Mouse (Mus musculus) kidney, postnatal 14 days (tissue): ENCODE data around the gene Olfr96.
"Not testable (repeated sequence)": the region's sequence is repeated elsewhere in the genome, so short reads cannot be mapped to it uniquely, and the experiment has no call there.

Source experiments
- DNase-seq: peaks from one replicate; pipeline ENCODE4 v3.0.0; 2022; ENCODE audit warnings: mixed read lengths

Olfr96 gene

DNA sequence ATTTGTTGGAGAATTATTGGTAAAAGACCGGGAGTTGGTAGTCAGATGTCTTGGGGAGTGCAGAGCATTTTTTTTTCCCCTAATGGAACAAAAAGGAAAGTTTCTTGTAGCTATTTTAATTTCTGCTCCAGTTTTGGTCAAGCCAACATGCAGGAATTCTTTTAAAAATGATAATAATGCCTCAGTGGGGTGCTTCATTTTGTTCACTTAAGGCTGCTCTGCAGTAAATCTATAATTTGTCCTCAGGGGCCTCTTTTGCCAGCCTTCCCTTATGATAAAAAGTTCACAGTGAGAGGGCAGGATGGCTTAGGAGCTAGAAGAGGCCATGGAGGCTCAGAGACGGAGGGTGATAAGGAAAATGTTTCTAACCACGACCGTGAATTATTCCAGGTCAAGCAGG, at the start of gene Olfr96:
Gene Olfr96 (plus strand): TSS at position 301 of the 400 bp plus-strand sequence.
- no peak for DNase-seq

DNA sequence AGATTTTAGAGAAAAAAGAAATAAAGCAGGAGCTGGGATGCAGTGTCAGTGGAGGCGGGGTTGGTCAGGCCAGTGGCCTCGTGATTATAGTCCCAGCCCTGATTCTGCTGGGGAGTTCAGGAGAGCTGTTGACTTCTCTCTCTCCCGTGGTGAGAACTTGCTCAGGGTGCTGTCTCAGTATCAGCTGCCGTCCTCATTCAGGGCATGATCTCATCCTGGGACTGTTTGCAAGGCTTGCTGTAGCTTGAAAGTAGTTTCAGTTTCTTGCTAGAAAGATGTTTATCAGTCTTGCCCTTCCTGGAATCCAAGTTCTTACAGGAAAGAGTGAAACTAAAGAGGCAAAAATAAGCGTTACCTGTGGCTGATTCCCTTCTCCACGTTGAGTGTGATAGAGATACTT, 34.5 kb upstream of the Olfr96 start:
- no peak for DNase-seq

GRCm38 (mm10) chr17:37190711-37191110, 29.2 kb upstream of the Olfr96 start:
- DNase-seq, result peak; percentile 77

DNA sequence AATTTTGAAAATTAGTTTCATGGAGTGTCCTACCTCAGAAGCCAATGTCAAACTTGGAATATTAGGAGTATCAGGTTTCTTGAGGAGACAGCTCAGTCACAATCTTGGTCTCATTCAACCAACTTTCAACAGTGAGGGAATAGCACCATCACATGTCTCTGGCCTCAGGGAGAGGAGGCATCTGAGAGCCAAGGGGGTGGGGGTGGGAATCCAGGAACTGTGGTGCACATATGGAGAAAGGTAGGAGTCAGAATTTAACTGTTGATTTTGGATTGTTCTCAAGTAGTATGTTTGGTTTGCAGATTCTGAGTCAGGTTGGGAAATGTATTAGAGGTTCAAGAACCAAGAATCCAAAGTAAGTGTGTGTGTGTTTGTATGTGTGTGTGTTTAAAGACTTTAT, 26.9 kb upstream of the Olfr96 start:
- no peak for DNase-seq

DNA sequence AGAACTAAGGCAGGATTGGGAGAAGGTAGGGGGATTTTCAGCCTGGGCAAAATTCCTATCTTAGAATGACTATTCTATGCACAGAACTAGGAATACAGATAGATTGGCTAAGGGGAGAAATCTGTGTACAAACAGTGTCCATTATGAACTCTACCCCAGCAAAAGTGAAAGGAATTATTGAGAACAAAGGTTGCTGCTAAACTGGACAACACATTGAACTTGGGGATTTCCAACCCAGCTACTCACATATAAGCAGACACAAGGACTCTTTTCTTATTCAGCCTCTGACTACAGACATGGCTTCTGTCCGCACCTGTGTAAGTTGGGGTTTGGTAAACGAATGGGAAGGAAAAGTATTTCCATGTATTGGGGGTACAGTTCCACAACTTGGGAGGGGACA, 26.3 kb upstream of the Olfr96 start, which contains the start of gene Ubd:
Gene Ubd (plus strand): TSS at position 237 of the 400 bp plus-strand sequence.
- DNase-seq, result no peak

- no peak for DNase-seq
Measured at GRCm38 (mm10) chr17:37194782-37195181, 25.2 kb upstream of the Olfr96 start.

DNA sequence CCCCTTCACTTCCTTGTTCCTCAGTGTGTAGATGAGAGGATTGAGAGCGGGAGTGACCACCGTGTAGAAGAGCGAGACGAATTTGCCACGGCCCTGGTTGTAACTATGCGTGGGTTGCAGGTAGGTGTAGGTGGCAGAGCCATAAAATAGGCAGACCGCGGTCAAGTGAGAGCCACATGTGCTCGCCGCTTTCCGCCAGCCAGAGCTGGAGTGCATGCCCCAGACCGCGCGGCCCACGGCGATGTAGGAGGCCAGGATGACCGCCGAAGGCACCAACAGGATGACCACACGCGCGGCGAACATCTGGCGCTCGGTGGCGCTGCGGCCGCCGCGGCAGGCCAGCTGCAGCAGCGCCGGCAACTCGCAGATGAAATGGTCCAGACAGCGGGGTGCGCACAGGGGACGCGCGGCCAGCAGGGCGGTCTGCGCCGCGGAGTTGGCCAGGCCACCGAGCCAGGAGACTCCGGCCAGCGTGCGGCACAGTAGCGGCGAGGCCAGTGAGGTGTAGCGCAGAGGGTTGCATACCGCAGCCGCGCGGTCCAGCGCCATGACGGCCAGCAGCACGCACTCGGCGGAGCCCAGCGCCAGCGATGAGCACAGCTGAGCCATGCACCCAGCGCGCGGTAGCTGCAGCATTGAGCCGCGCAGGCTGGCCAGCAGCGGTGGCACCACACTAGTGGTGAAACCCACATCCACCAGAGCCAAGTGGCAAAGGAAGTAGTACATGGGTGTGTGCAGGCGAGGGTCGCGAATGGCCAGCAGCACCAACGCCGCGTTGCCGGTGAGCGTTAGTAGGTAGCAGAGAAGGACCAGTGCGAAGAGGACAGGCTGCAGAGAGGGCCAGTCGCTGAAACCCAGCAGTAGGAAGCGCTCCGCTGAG, 22.9 kb upstream of the Olfr96 start:
- peak; percentile 14 for DNase-seq

DNA sequence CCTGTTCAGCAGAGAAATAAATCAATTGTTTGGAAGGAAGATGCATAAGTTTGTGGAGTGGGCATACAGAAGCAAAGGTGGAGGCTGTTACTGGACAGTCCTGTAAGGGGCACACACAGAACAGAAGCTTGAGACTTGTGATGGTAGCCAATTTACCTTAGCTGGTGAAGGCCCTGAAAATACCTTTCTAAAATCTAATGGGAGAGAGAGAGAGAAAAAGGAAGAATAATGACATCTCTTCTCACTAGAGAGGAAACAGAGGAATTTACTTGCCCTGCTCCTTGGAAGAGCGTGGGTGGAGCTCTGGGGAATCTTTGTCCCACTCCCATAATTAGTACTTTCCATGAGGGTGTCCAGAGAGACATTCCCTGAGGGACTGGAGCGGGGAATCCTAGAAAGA, 19.1 kb upstream of the Olfr96 start, which contains the start of gene Olfr94:
Gene Olfr94 (minus strand): TSS at position 101 of the 400 bp plus-strand sequence.
- no peak for DNase-seq

DNA sequence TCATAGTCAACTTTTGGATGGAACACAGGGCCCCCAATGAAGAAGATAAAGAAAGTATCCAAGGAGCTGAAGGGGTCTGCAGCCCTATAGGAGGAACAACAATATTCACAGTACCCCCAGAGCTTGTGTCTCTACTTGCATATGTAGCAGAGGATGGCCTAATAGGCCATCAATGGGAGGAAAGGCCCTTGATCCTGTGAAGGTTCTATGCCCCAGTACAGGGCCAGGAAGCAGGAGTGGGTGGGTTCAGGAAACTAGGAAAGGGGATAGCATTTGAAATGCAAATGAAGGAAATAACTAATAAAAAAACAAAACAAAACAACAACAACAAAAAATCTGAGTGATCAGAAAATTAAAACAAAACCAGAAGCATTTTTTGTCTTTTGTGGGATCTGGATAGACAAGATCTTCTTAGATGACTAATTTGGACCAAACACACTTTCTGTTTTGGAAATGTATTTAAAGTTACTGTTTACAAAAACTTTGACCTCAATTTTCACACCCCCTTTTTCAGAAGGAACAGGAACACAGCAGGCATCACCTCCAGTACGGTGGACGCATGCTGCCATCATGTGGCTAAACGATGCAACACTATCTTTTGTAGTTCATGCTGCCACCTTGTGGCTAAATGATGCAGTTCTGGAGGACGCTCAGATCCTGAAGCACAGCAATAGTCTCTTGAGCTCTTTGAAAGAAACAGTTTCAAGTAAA, 16.6 kb upstream of the Olfr96 start:
- DNase-seq, result peak; percentile 83

GRCm38 (mm10) chr17:37203917-37204236, 16.1 kb upstream of the Olfr96 start:
- no peak for DNase-seq

GRCm38 (mm10) chr17:37210884-37211768, 8.8 kb upstream of the Olfr96 start:
- no peak for DNase-seq

GRCm38 (mm10) chr17:37213018-37213417, 6.9 kb upstream of the Olfr96 start, which contains the start of gene Olfr95:
TSS of gene Olfr95 (minus strand) at chr17:37213118.
- DNase-seq, result no peak

DNA sequence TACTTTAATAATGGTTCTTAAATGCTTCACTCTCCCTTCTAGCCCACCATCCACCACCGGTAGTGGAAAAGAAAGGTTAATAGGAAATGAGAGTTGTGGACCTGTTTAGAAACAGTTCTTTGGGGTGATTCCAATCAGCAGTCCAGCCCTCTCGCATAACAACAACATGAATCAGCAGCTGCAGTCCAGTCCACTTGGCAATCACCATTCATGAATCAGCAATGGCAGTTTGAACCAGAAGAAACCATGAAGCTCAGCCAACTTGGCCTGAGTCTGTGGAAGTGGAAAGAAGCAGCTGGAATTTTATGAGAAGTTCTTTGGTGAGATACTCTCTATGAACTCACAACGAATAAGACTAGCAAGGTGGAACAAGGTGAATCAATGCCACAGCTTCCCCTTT, 1.5 kb upstream of the Olfr96 start:
- no peak for DNase-seq

DNA sequence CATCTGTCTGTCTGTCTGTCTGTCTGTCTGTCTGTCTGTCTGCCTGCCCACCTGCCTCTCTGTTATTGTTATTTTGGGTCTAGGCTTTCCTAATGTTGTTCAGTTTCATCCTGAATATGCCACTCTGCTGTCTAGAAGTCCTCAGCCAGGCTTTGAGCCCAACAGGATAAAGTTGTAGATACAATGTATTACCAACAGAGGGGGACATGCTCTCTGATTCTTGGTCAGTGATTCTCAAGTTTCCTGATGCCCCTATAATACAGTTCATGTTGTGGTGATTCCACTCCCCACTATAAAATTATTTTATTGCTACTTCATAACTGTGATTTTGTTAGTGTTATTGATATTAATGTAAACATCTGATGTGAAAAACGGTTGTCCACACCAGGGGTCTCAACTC, 1.9 kb downstream of the Olfr96 start:
- DNase-seq, result no peak

GRCm38 (mm10) chr17:37237230-37237629, 17.3 kb downstream of the Olfr96 start, which contains the start of gene Olfr97:
TSS of gene Olfr97 (minus strand) at chr17:37237330.
- DNase-seq, result not testable (repeated sequence)

DNA sequence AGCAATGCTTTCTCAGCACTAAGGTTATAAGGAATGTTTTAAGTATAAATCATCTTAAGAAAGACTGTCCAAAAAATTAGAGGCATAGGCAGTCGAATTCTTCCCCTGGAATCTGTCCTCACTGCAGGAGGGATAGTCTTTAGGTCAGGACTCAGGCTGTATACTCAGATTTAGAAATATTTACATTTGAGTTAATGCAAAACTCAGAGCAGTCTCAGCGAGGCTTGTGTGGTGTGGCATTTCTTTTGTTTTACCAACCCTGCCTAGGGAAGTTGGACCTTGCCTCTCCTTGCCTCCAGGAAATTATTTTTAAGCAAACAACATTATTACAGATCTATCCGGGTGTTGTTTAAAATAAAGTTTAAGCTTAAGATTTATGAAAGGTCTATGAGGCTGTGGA, 22.3 kb downstream of the Olfr96 start:
- no peak for DNase-seq

DNA sequence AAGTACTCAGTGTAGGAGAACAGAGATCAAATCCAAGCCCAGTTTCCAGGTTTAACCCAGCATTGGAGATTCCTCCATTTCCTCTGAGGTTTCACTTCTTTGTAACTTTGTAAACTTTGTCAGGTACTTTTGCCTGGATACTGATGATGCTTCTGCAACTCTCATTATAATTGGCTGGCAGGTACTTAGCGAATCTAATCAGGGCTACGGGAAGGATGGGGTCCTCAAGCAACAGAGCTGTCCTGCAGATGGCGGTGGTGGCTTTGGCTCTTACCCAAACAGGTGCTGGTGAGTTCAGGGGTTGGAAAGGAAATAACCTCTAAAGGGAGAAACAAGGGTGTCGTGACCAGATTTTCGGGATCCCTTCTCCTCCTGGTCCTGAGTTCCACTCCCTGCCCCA, 26.8 kb downstream of the Olfr96 start:
- DNase-seq, result peak; percentile 56

DNA sequence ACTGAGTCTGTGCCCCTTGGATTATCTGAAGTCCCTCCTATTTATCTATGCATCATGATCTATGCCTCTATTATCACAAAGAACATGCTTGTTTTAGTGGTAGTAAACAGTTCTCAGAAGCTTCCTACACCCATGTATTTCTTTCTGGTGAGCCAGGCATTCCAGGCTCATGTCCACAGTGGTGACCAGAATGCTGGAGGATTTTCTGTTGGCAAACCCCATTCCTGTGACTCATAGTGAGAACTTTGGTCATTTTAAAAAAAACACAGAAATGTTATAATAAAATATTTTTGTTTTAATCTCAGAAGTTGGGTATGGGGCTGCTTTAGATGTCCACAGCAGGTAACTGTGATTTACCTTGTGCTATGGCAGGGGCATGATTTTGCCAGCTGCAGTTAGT, 29.5 kb downstream of the Olfr96 start:
- no peak for DNase-seq

GRCm38 (mm10) chr17:37250544-37250943, 30.6 kb downstream of the Olfr96 start:
- DNase-seq, result no peak

DNA sequence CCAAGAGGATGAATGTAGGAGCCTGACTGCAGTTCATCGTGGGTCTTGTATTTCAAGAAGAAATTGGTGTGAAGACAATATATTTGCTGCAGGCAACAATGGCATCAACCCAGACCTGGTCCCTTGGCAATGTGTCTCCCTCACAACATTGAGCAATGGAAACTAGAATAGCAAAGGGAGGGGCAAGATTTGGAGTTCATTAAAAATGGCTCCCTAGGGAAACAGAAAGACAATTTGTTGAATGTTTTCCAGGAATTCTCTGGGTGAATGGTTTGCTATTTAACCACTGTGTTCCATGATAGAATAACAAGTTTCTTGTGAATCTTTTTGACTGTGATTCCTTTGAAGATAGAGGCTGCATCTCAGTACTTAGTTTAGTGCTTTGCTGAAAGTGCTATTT, 43.7 kb downstream of the Olfr96 start, which contains the start of gene Olfr98:
Gene Olfr98 (minus strand): TSS at position 124 of the 400 bp plus-strand sequence.
- no peak for DNase-seq

DNA sequence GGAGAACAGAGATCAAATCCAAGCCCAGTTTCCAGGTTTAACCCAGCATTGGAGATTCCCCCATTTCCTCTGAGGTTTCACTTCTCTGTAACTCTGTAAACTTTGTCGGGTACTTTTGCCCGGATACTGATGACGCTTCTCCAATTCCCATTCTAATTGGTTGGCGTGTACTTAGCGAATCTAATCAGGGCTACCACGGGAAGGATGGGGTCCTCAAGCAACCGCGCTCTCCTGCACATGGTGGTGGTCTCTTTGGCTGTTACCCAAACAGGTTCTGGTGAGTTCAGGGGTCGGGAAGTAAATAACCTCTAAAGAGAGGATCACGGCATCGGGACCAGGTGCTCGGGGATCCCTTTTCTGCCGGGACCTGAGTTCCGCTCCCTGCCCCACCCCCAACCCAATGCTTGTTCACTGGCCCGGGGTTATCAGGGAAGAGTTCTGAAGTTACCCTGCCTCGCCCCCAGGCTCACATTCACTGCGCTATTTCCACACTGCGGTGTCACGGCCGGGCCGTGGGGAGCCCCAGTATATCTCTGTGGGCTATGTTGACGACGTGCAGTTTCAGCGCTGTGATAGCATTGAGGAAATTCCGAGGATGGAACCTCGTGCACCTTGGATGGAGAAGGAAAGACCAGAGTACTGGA, 50.2 kb downstream of the Olfr96 start, which contains the start of gene H2-M3:
Gene H2-M3 (plus strand): TSS at position 163 of the 644 bp plus-strand sequence.
- DNase-seq, result peak; percentile 92

GRCm38 (mm10) chr17:37270702-37271092, 50.8 kb downstream of the Olfr96 start:
- DNase-seq, result peak; percentile 42
